Mouse (Mus musculus) ES-Bruce4 (cell line): ENCODE results near the gene Lrig2. TPM values are rescaled to one million over a fixed set of nuclear protein-coding genes. Genes with fewer than 3 reads are reported as not detected.
A peak's percentile ranks its signal among the peaks of the same experiment; 100 is the strongest.

Source experiments
- H3K27ac ChIP-seq: 2 replicates; pipeline ENCODE4 v1.5.1; 2012; ENCODE audit warnings: low read length, inconsistent platforms; ENCODE audit not compliant: insufficient read depth
- H3K27me3 ChIP-seq: 2 replicates; pipeline ENCODE4 v1.6.1; 2012; ENCODE audit warnings: mild to moderate bottlenecking, low read length, inconsistent platforms; ENCODE audit not compliant: control insufficient read depth, poor library complexity, insufficient read depth, severe bottlenecking
- H3K36me3 ChIP-seq: 2 replicates; pipeline ENCODE4 v1.6.1; 2012; ENCODE audit warnings: inconsistent platforms, mild to moderate bottlenecking, low read length, moderate library complexity; ENCODE audit not compliant: control insufficient read depth, poor library complexity, insufficient read depth, severe bottlenecking
- H3K4me1 ChIP-seq: one replicate; pipeline ENCODE4 v1.8.1; 2011; ENCODE audit warnings: low read length; ENCODE audit not compliant: control insufficient read depth, insufficient read depth
- H3K4me3 ChIP-seq: 2 replicates; pipeline ENCODE4 v1.5.1; 2011; ENCODE audit warnings: low read depth, mild to moderate bottlenecking, low read length
- H3K9ac ChIP-seq: 2 replicates; pipeline ENCODE4 v1.6.1; 2012; ENCODE audit warnings: low read depth, mild to moderate bottlenecking, inconsistent platforms; ENCODE audit not compliant: poor library complexity, severe bottlenecking
- H3K9me3 ChIP-seq: replicated peaks from 2 replicates; pipeline ENCODE4 v1.6.1; 2012; ENCODE audit warnings: mild to moderate bottlenecking, low read length, inconsistent platforms; ENCODE audit not compliant: control insufficient read depth, poor library complexity, insufficient read depth, severe bottlenecking
- CTCF ChIP-seq: IDR thresholded peaks from one replicate; pipeline ENCODE4 v1.8.1; 2011; ENCODE audit warnings: low read depth, low read length
- EP300 ChIP-seq: IDR thresholded peaks from 2 replicates; pipeline ENCODE4 v1.6.1; 2011; ENCODE audit warnings: low read depth, low read length; ENCODE audit not compliant: insufficient read depth
- POLR2A ChIP-seq: IDR thresholded peaks from one replicate; pipeline ENCODE4 v1.8.1; 2011; ENCODE audit warnings: low read length; ENCODE audit not compliant: insufficient read depth
- polyA plus RNA-seq: library from polyadenylated mRNA; stranded (reverse); fragments of >200 nt; gene quantifications from 2 replicates; pipeline ENCODE4 v1.2.4, GENCODE M21; 2011; ENCODE audit warnings: low read depth; ENCODE audit not compliant: missing spikeins, insufficient read depth, insufficient read length

The Lrig2 gene
- polyA plus RNA-seq, 1 experiment: 17.4 TPM

- no peak overlapping the region for H3K4me3 ChIP-seq
- H3K9me3 ChIP-seq: no peaks in the 10 kb centered on the region
- TF ChIP-seq POLR2A (no peak), CTCF (peak; percentile 74), EP300 (peak; percentile 65; the same call in 1 of the 2 replicates)
- H3K36me3 ChIP-seq: no peaks in the 10 kb centered on the region
- H3K27me3 ChIP-seq: no peaks in the 10 kb centered on the region
- no peak overlapping the region for H3K9ac ChIP-seq
- H3K27ac ChIP-seq: 0 out of 2 replicates have a peak overlapping the region, but pooled peaks have one; percentile 2
- no peaks in the 10 kb centered on the region for H3K4me1 ChIP-seq
These were observed 29.7 kb upstream of the Lrig2 start for GRCm38 (mm10) chr3:104541139-104542064.

- Histone ChIP-seq H3K27ac (no peak overlapping the region), H3K27me3 (no peaks in the 10 kb centered on the region), H3K4me3 (no peak overlapping the region), H3K9me3 (no peaks in the 10 kb centered on the region), H3K9ac (no peak overlapping the region), H3K4me1 (no peaks in the 10 kb centered on the region), H3K36me3 (no peaks in the 10 kb centered on the region)
- no peak for TF ChIP-seq EP300
- no peak for TF ChIP-seq POLR2A
- no peak for TF ChIP-seq CTCF
These were observed 28.9 kb upstream of the Lrig2 start for GRCm38 (mm10) chr3:104540480-104541138.

GRCm38 (mm10) chr3:104533223-104533622 is 21.5 kb upstream of the Lrig2 start:
- H3K9ac ChIP-seq: no peak overlapping the region
- no peaks in the 10 kb centered on the region for H3K9me3 ChIP-seq
- H3K4me1 ChIP-seq: no peaks in the 10 kb centered on the region
- H3K36me3 ChIP-seq: no peaks in the 10 kb centered on the region
- no peaks in the 10 kb centered on the region for H3K27me3 ChIP-seq
- no peak for TF ChIP-seq POLR2A
- no peak overlapping the region for H3K4me3 ChIP-seq
- H3K27ac ChIP-seq: no peak overlapping the region

- Histone ChIP-seq H3K4me1 (no peaks in the 10 kb centered on the region), H3K27me3 (no peaks in the 10 kb centered on the region), H3K27ac (no peak overlapping the region), H3K4me3 (no peak overlapping the region), H3K9me3 (no peaks in the 10 kb centered on the region), H3K9ac (no peak overlapping the region), H3K36me3 (no peaks in the 10 kb centered on the region)
- TF ChIP-seq EP300 (no peak), CTCF (no peak), POLR2A (no peak)
These were observed 14.6 kb upstream of the Lrig2 start for GRCm38 (mm10) chr3:104526115-104526882.

- no peak overlapping the region for H3K4me3 ChIP-seq
- TF ChIP-seq EP300 (no peak), CTCF (no peak), POLR2A (no peak)
- no peaks in the 10 kb centered on the region for H3K27me3 ChIP-seq
- H3K4me1 ChIP-seq: no peaks in the 10 kb centered on the region
- no peak overlapping the region for H3K9ac ChIP-seq
- no peaks in the 10 kb centered on the region for H3K36me3 ChIP-seq
- no peaks in the 10 kb centered on the region for H3K9me3 ChIP-seq
- no peak overlapping the region for H3K27ac ChIP-seq
These were observed 13.8 kb upstream of the Lrig2 start for GRCm38 (mm10) chr3:104525516-104525915.
